Mouse (Mus musculus): ENCODE data around the gene Gal3st1. TPM values are rescaled to one million over a fixed set of nuclear protein-coding genes. Genes with fewer than 3 reads are reported as not detected.

Gene Gal3st1
- polyA plus RNA-seq, 1 experiment from 2014 or later, result 2.3 TPM

DNA sequence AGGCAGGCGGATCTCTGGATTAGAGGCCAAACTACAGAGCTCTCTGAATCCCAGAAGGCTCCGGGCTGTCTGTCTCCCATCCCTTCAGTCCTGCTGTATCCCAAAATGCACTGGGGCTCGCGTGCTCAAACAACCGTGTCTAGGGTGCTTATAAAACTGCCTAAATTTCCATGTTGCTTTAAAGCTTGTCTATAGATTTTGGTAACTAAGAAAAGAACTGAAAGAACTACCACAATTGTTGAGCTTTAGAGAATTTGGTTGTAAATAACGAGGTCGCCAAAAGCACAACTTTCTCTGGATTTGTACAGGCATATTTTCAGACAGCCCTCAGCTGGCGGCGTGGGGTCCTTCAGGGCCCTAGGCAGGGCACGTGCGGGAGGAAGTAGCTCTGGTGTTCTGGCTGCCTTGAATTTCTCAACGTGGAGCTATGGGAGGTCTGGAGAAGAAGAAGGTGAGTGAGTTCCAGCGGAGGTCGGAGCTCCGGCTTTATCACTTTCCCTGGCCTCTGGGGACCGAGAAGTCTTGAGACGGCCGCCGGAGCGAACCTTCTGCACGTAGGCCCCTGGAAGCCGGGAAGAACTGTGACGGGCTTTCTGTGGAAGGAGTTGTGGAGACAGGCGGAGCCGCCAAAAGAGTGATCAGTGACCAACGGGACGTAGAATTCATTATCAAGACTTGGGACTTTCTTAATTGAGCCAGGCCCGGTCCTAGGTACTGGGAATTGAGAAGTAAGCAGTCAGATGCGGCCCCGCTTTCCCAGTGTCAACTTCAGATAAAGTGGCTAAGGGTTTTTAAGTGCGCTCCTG, 19.6 kb upstream of the Gal3st1 start, which contains the start of gene Pes1:
Pes1 (plus strand) TSS at position 366 of the 806 bp plus-strand sequence.
- WGBS, result under 1% methylated on average over 31 of the region's 31 CpGs
- Histone ChIP-seq H3K27ac (peak within 1 kb of the TSS; percentile 64; the same call in 1 of the 2 replicates), H3K27me3 (no peaks in the 10 kb centered on the region), H3K9me3 (no peaks in the 10 kb centered on the region), H3K4me1 (peaks cover 19% of the 10 kb centered on the region), H3K36me3 (peaks cover 13% of the 10 kb centered on the region), H3K4me3 (peak within 1 kb of the TSS; percentile 70), H3K9ac (peak within 1 kb of the TSS; percentile 86), H3K4me2 (peak within 1 kb of the TSS; percentile 78)
- peak; percentile 85 for ATAC-seq (ENCODE audit: insufficient number of reproducible peaks, insufficient read depth, low FRiP score, low TSS enrichment, low read depth)

- no peaks in the 10 kb centered on the region for H3K9me3 ChIP-seq
- peaks cover 20% of the 10 kb centered on the region for H3K36me3 ChIP-seq
- ATAC-seq (ENCODE audit: insufficient number of reproducible peaks, insufficient read depth, low FRiP score, low TSS enrichment, low read depth), result no peak
- no peaks in the 10 kb centered on the region for H3K27me3 ChIP-seq
- H3K4me2 ChIP-seq, result peak overlapping the region; percentile 78
- 17% methylated on average over 11 of the region's 11 CpGs for WGBS
- H3K4me1 ChIP-seq, result peaks cover 19% of the 10 kb centered on the region
- H3K9ac ChIP-seq, result peak overlapping the region; percentile 86
- H3K27ac ChIP-seq, result peak overlapping the region; percentile 64; the same call in 1 of the 2 replicates
- peak overlapping the region; percentile 70 for H3K4me3 ChIP-seq
Observed at GRCm38 (mm10) chr11:3964416-3965172, 18.8 kb upstream of the Gal3st1 start.

- ATAC-seq (ENCODE audit: insufficient number of reproducible peaks, insufficient read depth, low FRiP score, low TSS enrichment, low read depth), result no peak
- WGBS, result 86% methylated on average over 3 of the region's 3 CpGs
- H3K9me3 ChIP-seq, result no peaks in the 10 kb centered on the region
- no peak overlapping the region for H3K4me3 ChIP-seq
- H3K4me2 ChIP-seq, result no peak overlapping the region
- H3K4me1 ChIP-seq, result peaks cover 15% of the 10 kb centered on the region
- H3K27me3 ChIP-seq, result no peaks in the 10 kb centered on the region
- H3K9ac ChIP-seq, result no peak overlapping the region
- H3K27ac ChIP-seq, result no peak overlapping the region
- H3K36me3 ChIP-seq, result peaks cover 73% of the 10 kb centered on the region
Observed at GRCm38 (mm10) chr11:3969837-3970236, 13.6 kb upstream of the Gal3st1 start.

DNA sequence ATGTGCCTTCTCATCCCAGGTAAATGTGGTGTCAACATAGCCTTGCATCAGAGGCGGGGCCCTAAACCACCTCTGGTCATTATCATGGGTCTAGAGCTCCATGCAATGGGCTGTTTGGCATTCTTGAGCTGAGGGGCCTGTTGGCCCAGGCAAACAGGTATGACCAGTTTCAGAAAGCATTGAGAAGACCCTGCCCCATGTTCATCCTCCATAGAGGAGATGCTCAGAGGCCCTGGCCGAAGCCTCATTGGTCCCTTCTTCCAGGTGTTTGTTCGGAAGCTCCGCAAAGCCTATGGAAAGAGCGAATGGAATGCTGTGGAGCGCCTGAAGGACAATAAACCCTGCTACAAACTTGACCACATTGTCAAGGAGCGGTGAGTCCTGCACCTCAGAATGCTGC, 13.1 kb upstream of the Gal3st1 start:
- Histone ChIP-seq H3K27me3 (no peaks in the 10 kb centered on the region), H3K36me3 (peaks cover 78% of the 10 kb centered on the region), H3K27ac (no peak overlapping the region), H3K4me3 (no peak overlapping the region), H3K4me1 (peaks cover 10% of the 10 kb centered on the region; the same call in 1 of the 2 replicates), H3K9me3 (no peaks in the 10 kb centered on the region), H3K4me2 (no peak overlapping the region), H3K9ac (no peak overlapping the region)
- ATAC-seq (ENCODE audit: insufficient number of reproducible peaks, insufficient read depth, low FRiP score, low TSS enrichment, low read depth), result no peak
- WGBS, result 95% methylated on average over 7 of the region's 7 CpGs

GRCm38 (mm10) chr11:3973081-3973480, 10.4 kb upstream of the Gal3st1 start:
- H3K4me3 ChIP-seq, result no peak overlapping the region
- no peaks in the 10 kb centered on the region for H3K4me1 ChIP-seq
- peaks cover 98% of the 10 kb centered on the region for H3K36me3 ChIP-seq
- H3K27ac ChIP-seq, result no peak overlapping the region
- H3K9ac ChIP-seq, result no peak overlapping the region
- no peak overlapping the region for H3K4me2 ChIP-seq
- no peak for ATAC-seq (ENCODE audit: insufficient number of reproducible peaks, insufficient read depth, low FRiP score, low TSS enrichment, low read depth)
- 94% methylated on average over 7 of the region's 7 CpGs for WGBS
- no peaks in the 10 kb centered on the region for H3K9me3 ChIP-seq
- H3K27me3 ChIP-seq, result no peaks in the 10 kb centered on the region

- Histone ChIP-seq H3K9ac (no peak overlapping the region), H3K4me3 (no peak overlapping the region), H3K36me3 (peaks cover 100% of the 10 kb centered on the region), H3K4me2 (no peak overlapping the region), H3K27ac (no peak overlapping the region), H3K9me3 (no peaks in the 10 kb centered on the region), H3K4me1 (no peaks in the 10 kb centered on the region), H3K27me3 (no peaks in the 10 kb centered on the region)
- ATAC-seq (ENCODE audit: insufficient number of reproducible peaks, insufficient read depth, low FRiP score, low TSS enrichment, low read depth), result no peak
- WGBS, result 41% methylated on average over 3 of the region's 3 CpGs
Observed at GRCm38 (mm10) chr11:3974311-3974710, 9.1 kb upstream of the Gal3st1 start.

- Histone ChIP-seq H3K4me2 (no peak within 1 kb of the TSS), H3K4me1 (no peaks in the 10 kb centered on the region), H3K36me3 (peaks cover 96% of the 10 kb centered on the region), H3K9me3 (no peaks in the 10 kb centered on the region), H3K27ac (no peak within 1 kb of the TSS), H3K9ac (no peak within 1 kb of the TSS), H3K27me3 (no peaks in the 10 kb centered on the region), H3K4me3 (no peak within 1 kb of the TSS)
- WGBS, result 93% methylated on average over 6 of the region's 6 CpGs
- ATAC-seq (ENCODE audit: insufficient number of reproducible peaks, insufficient read depth, low FRiP score, low TSS enrichment, low read depth), result no peak
Observed at GRCm38 (mm10) chr11:3976678-3977077, 6.8 kb upstream of the Gal3st1 start, which contains the start of gene 4930556J24Rik. Gene 4930556J24Rik, minus strand, starts transcription at chr11:3976778.

DNA sequence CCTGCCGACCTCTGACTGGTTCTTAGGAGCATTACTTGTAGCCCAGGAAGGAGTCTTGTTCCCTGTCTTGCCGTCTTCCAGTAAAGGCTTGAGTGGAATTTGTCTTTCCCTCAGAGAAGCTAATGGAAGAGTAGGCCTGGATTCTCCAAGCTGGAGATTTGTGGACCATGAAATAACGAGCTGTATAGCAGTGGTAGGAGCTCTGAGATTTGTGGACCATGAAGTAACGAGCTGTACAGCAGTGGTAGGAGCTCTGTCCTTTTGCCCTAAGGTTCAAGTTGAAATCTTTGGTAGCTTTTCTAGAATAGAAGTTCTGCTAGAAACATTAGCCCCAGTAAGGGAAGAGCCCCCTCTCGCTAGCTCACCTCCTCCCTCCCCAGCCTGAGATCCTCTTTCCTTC, 5.0 kb upstream of the Gal3st1 start:
- H3K36me3 ChIP-seq, result peaks cover 79% of the 10 kb centered on the region
- H3K27me3 ChIP-seq, result peaks cover 4% of the 10 kb centered on the region
- H3K4me2 ChIP-seq, result no peak overlapping the region
- no peak for ATAC-seq (ENCODE audit: insufficient number of reproducible peaks, insufficient read depth, low FRiP score, low TSS enrichment, low read depth)
- no peak overlapping the region for H3K27ac ChIP-seq
- no peaks in the 10 kb centered on the region for H3K9me3 ChIP-seq
- H3K9ac ChIP-seq, result no peak overlapping the region
- WGBS, result 94% methylated on average over 5 of the region's 5 CpGs
- peaks cover 6% of the 10 kb centered on the region for H3K4me1 ChIP-seq
- no peak overlapping the region for H3K4me3 ChIP-seq

- Histone ChIP-seq H3K4me3 (no peak overlapping the region), H3K27me3 (peaks cover 12% of the 10 kb centered on the region), H3K4me2 (no peak overlapping the region), H3K9me3 (no peaks in the 10 kb centered on the region), H3K4me1 (peaks cover 14% of the 10 kb centered on the region), H3K36me3 (peaks cover 48% of the 10 kb centered on the region), H3K27ac (0 out of 2 replicates have a peak overlapping the region, but pooled peaks have one; percentile 36), H3K9ac (no peak overlapping the region)
- ATAC-seq (ENCODE audit: insufficient number of reproducible peaks, insufficient read depth, low FRiP score, low TSS enrichment, low read depth), result no peak
- 37% methylated on average over 6 of the region's 6 CpGs for WGBS
Observed at GRCm38 (mm10) chr11:3981536-3981935, 1.9 kb upstream of the Gal3st1 start.

GRCm38 (mm10) chr11:3982275-3983209, 894 bp upstream of the Gal3st1 start:
- H3K9me3 ChIP-seq, result no peaks in the 10 kb centered on the region
- peak overlapping the region; percentile 36; the same call in 1 of the 2 replicates for H3K27ac ChIP-seq
- 65% methylated on average over 7 of the region's 7 CpGs for WGBS
- H3K9ac ChIP-seq, result no peak overlapping the region
- peaks cover 38% of the 10 kb centered on the region for H3K36me3 ChIP-seq
- H3K4me3 ChIP-seq, result no peak overlapping the region
- H3K4me2 ChIP-seq, result peak overlapping the region; percentile 71; the same call in 1 of the 2 replicates
- no peak for ATAC-seq (ENCODE audit: insufficient number of reproducible peaks, insufficient read depth, low FRiP score, low TSS enrichment, low read depth)
- H3K27me3 ChIP-seq, result peaks cover 12% of the 10 kb centered on the region
- H3K4me1 ChIP-seq, result peaks cover 14% of the 10 kb centered on the region
